Mouse (Mus musculus): ENCODE results near the gene Iqsec3. TPM values are rescaled to one million over a fixed set of nuclear protein-coding genes. Genes with fewer than 3 reads are reported as not detected.
"Not testable (repeated sequence)": the region's sequence is repeated elsewhere in the genome, so short reads cannot be mapped to it uniquely, and the experiment has no call there.

Gene Iqsec3
- polyA plus RNA-seq, 1 experiment from 2014 or later = not detected

- Histone ChIP-seq H3K79me2 (ENCODE audit: inconsistent target) (no peaks in the 10 kb centered on the region), H3K36me3 (ENCODE audit: inconsistent target) (no peaks in the 10 kb centered on the region), H3K4me3 (ENCODE audit: inconsistent target) (no peak overlapping the region), H3K27ac (no peak overlapping the region)
- WGBS (ENCODE audit: missing documents) = 22% methylated on average over 5 of the region's 5 CpGs
These were observed 65.9 kb downstream of the Iqsec3 start for GRCm38 (mm10) chr6:121407571-121408011.

- 92% methylated on average over 8 of the region's 8 CpGs for WGBS (ENCODE audit: missing documents)
- H3K27ac ChIP-seq = no peak overlapping the region
- H3K4me3 ChIP-seq (ENCODE audit: inconsistent target) = no peak overlapping the region
- no peaks in the 10 kb centered on the region for H3K36me3 ChIP-seq (ENCODE audit: inconsistent target)
- H3K79me2 ChIP-seq (ENCODE audit: inconsistent target) = no peaks in the 10 kb centered on the region
These were observed 68.2 kb downstream of the Iqsec3 start for GRCm38 (mm10) chr6:121405311-121405710.

GRCm38 (mm10) chr6:121402661-121403244, 70.7 kb downstream of the Iqsec3 start:
- Histone ChIP-seq H3K79me2 (ENCODE audit: inconsistent target) (no peaks in the 10 kb centered on the region), H3K36me3 (ENCODE audit: inconsistent target) (no peaks in the 10 kb centered on the region), H3K4me3 (ENCODE audit: inconsistent target) (no peak overlapping the region), H3K27ac (no peak overlapping the region)
- 96% methylated on average over 8 of the region's 8 CpGs for WGBS (ENCODE audit: missing documents)

- H3K4me3 ChIP-seq (ENCODE audit: inconsistent target) = no peak overlapping the region
- 87% methylated on average over 14 of the region's 14 CpGs for WGBS (ENCODE audit: missing documents)
- no peaks in the 10 kb centered on the region for H3K36me3 ChIP-seq (ENCODE audit: inconsistent target)
- H3K27ac ChIP-seq = no peak overlapping the region
- H3K79me2 ChIP-seq (ENCODE audit: inconsistent target) = no peaks in the 10 kb centered on the region
These were observed 71.4 kb downstream of the Iqsec3 start for GRCm38 (mm10) chr6:121401826-121402660.

- Histone ChIP-seq H3K36me3 (ENCODE audit: inconsistent target) (no peaks in the 10 kb centered on the region), H3K4me3 (ENCODE audit: inconsistent target) (no peak overlapping the region), H3K27ac (no peak overlapping the region), H3K79me2 (ENCODE audit: inconsistent target) (no peaks in the 10 kb centered on the region)
- 93% methylated on average over 6 of the region's 6 CpGs for WGBS (ENCODE audit: missing documents)
These were observed 72.3 kb downstream of the Iqsec3 start for GRCm38 (mm10) chr6:121401140-121401539.

- Histone ChIP-seq H3K36me3 (ENCODE audit: inconsistent target) (no peaks in the 10 kb centered on the region), H3K4me3 (ENCODE audit: inconsistent target) (no peak overlapping the region)
- 80% methylated on average over 4 of the region's 4 CpGs for WGBS (ENCODE audit: missing documents)
These were observed 80.7 kb downstream of the Iqsec3 start for GRCm38 (mm10) chr6:121392610-121393252.

GRCm38 (mm10) chr6:121385397-121385796, 88.1 kb downstream of the Iqsec3 start:
- Histone ChIP-seq H3K79me2 (ENCODE audit: inconsistent target) (no peaks in the 10 kb centered on the region), H3K4me3 (ENCODE audit: inconsistent target) (no peak overlapping the region), H3K27ac (no peak overlapping the region), H3K36me3 (ENCODE audit: inconsistent target) (no peaks in the 10 kb centered on the region)
- 80% methylated on average over 3 of the region's 3 CpGs for WGBS (ENCODE audit: missing documents)

More at GRCm38 (mm10) chr6:121392610-121393252, 80.7 kb downstream of the Iqsec3 start:
- H3K27ac ChIP-seq = no peak overlapping the region
- no peaks in the 10 kb centered on the region for H3K79me2 ChIP-seq (ENCODE audit: inconsistent target)

GRCm38 (mm10) chr6:121382071-121382470, 91.4 kb downstream of the Iqsec3 start:
- WGBS (ENCODE audit: missing documents) = 74% methylated on average over 10 of the region's 10 CpGs
- Histone ChIP-seq H3K79me2 (ENCODE audit: inconsistent target) (no peaks in the 10 kb centered on the region), H3K36me3 (ENCODE audit: inconsistent target) (no peaks in the 10 kb centered on the region), H3K4me3 (ENCODE audit: inconsistent target) (no peak overlapping the region), H3K27ac (no peak overlapping the region)

GRCm38 (mm10) chr6:121380576-121380975, 92.9 kb downstream of the Iqsec3 start:
- no peak overlapping the region for H3K4me3 ChIP-seq (ENCODE audit: inconsistent target)
- 94% methylated on average over 7 of the region's 8 CpGs for WGBS (ENCODE audit: missing documents)
- H3K27ac ChIP-seq = no peak overlapping the region
- no peaks in the 10 kb centered on the region for H3K79me2 ChIP-seq (ENCODE audit: inconsistent target)
- no peaks in the 10 kb centered on the region for H3K36me3 ChIP-seq (ENCODE audit: inconsistent target)

- H3K36me3 ChIP-seq (ENCODE audit: inconsistent target) = no peaks in the 10 kb centered on the region
- H3K4me3 ChIP-seq (ENCODE audit: inconsistent target) = no peak overlapping the region
- no peaks in the 10 kb centered on the region for H3K79me2 ChIP-seq (ENCODE audit: inconsistent target)
- 83% methylated on average over 4 of the region's 4 CpGs for WGBS (ENCODE audit: missing documents)
- H3K27ac ChIP-seq = no peak overlapping the region
These were observed 95.2 kb downstream of the Iqsec3 start for GRCm38 (mm10) chr6:121378256-121378655.

- Histone ChIP-seq H3K36me3 (ENCODE audit: inconsistent target) (no peaks in the 10 kb centered on the region), H3K79me2 (ENCODE audit: inconsistent target) (no peaks in the 10 kb centered on the region), H3K27ac (no peak overlapping the region), H3K4me3 (ENCODE audit: inconsistent target) (no peak overlapping the region)
- WGBS (ENCODE audit: missing documents) = 90% methylated on average over 12 of the region's 12 CpGs
These were observed 97.3 kb downstream of the Iqsec3 start for GRCm38 (mm10) chr6:121376159-121376558.

- WGBS (ENCODE audit: missing documents) = 93% methylated on average over 10 of the region's 10 CpGs
These were observed 102.1 kb downstream of the Iqsec3 start for GRCm38 (mm10) chr6:121371197-121371980.

GRCm38 (mm10) chr6:121367099-121367498, 106.4 kb downstream of the Iqsec3 start:
- 94% methylated on average over 3 of the region's 3 CpGs for WGBS (ENCODE audit: missing documents)
- no peaks in the 10 kb centered on the region for H3K36me3 ChIP-seq (ENCODE audit: inconsistent target)

More at GRCm38 (mm10) chr6:121371197-121371980, 102.1 kb downstream of the Iqsec3 start:
- Histone ChIP-seq H3K4me3 (ENCODE audit: inconsistent target) (no peak overlapping the region), H3K27ac (no peak overlapping the region), H3K79me2 (ENCODE audit: inconsistent target) (no peaks in the 10 kb centered on the region), H3K36me3 (ENCODE audit: inconsistent target) (no peaks in the 10 kb centered on the region)

GRCm38 (mm10) chr6:121366537-121366936, 106.9 kb downstream of the Iqsec3 start:
- not testable (repeated sequence) for H3K36me3 ChIP-seq (ENCODE audit: inconsistent target); H3K27ac ChIP-seq; H3K79me2 ChIP-seq (ENCODE audit: inconsistent target); H3K4me3 ChIP-seq (ENCODE audit: inconsistent target)
- WGBS (ENCODE audit: missing documents) = 12% methylated on average over 2 of the region's 2 CpGs

More at GRCm38 (mm10) chr6:121367099-121367498, 106.4 kb downstream of the Iqsec3 start:
- no peak overlapping the region for H3K27ac ChIP-seq
- H3K4me3 ChIP-seq (ENCODE audit: inconsistent target) = no peak overlapping the region
- H3K79me2 ChIP-seq (ENCODE audit: inconsistent target) = no peaks in the 10 kb centered on the region
